Mouse (Mus musculus) layer of hippocampus, adult 2 months (tissue): ENCODE measurements around the gene Osbpl3. TPM values are rescaled to one million over a fixed set of nuclear protein-coding genes. Genes with fewer than 3 reads are reported as not detected.

Experiments used
- DNase-seq, 2 experiments: peaks; one replicate each; pipeline ENCODE4 v3.0.0; 2022; ENCODE audit warnings: low spot score in 2 of 2
- H3K27ac ChIP-seq: fragments of 200-600 bp; 2 replicates; pipeline ENCODE4 v1.8.1; 2022
- H3K4me3 ChIP-seq: fragments of 200-600 bp; 2 replicates; pipeline ENCODE4 v1.8.1; 2022; ENCODE audit warnings: mild to moderate bottlenecking
- CTCF ChIP-seq: fragments of 200-600 bp; conservative IDR thresholded peaks from 2 replicates; pipeline ENCODE4 v1.8.1; 2022; ENCODE audit warnings: antibody characterized with exemption, mild to moderate bottlenecking, moderate library complexity
- total RNA-seq, 2 experiments: library from RNA; stranded (reverse); gene quantifications; 2 replicates each; pipeline ENCODE4 v1.2.3; 2021

Osbpl3 gene
- total RNA-seq, 2 experiments from 2014 or later, result 15.7 to 16.1 TPM

GRCm38 (mm10) chr6:50326192-50326591, 129.8 kb downstream of the Osbpl3 start:
- no peak for TF ChIP-seq CTCF

DNA sequence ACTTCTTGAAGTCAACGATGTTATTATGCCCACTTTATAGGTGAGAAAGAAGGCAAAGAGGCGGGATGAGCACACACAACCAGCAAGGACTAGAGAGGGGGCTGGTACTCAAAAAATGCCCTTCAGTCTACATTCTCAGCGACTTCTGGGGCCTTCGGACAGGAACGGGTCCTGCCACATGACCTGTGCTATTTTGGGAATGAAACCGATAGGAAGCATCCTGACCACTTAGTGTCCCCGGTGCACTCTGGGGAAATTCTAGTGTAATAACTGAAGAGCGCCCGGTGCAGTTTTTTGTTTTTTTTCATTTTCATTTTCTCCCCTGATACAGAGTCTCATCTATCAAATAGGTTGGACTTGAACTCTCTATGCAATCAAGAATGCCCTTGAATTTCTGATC, 130.5 kb downstream of the Osbpl3 start:
- no peak for TF ChIP-seq CTCF
- H3K27ac ChIP-seq, result no peak overlapping the region
- no peak overlapping the region for H3K4me3 ChIP-seq
- no peak for DNase-seq

More at GRCm38 (mm10) chr6:50326192-50326591, 129.8 kb downstream of the Osbpl3 start:
- no peak overlapping the region for H3K27ac ChIP-seq
- DNase-seq, result no peak
- H3K4me3 ChIP-seq, result no peak overlapping the region

- no peak for TF ChIP-seq CTCF
- Histone ChIP-seq H3K27ac (peak overlapping the region; percentile 90), H3K4me3 (no peak overlapping the region)
- DNase-seq, result peak; percentile 67 to 76
Observed at GRCm38 (mm10) chr6:50322631-50323030, 133.4 kb downstream of the Osbpl3 start.

- no peak for DNase-seq
- TF ChIP-seq CTCF, result no peak
- Histone ChIP-seq H3K4me3 (no peak overlapping the region), H3K27ac (peak overlapping the region; percentile 90)
Observed at GRCm38 (mm10) chr6:50321739-50322138, 134.3 kb downstream of the Osbpl3 start.

- peak in 1 of 2 experiments; percentile 27 for DNase-seq
- Histone ChIP-seq H3K27ac (peak overlapping the region; percentile 81), H3K4me3 (no peak overlapping the region)
- TF ChIP-seq CTCF, result no peak
Observed at GRCm38 (mm10) chr6:50318590-50319172, 137.3 kb downstream of the Osbpl3 start.

DNA sequence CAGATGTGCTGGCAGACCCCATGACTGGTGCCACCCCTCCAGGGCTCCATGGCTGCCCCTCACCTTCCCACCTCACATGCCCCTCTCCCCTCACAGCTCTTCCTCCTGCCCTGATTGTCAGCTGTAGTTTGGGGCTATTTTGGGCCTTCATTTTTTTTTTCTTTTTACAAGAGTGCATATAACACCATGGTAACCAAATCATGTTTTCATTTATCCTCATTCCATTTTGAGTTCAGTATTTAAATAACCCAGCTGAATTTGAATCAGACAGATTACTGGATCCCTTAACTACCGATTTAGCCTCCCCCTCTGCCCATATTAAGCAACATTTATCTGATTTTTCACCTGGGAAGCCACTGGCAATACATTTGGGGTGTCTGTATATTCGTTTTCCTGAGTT, 137.9 kb downstream of the Osbpl3 start:
- Histone ChIP-seq H3K27ac (peak overlapping the region; percentile 81), H3K4me3 (no peak overlapping the region)
- DNase-seq, result no peak

DNA sequence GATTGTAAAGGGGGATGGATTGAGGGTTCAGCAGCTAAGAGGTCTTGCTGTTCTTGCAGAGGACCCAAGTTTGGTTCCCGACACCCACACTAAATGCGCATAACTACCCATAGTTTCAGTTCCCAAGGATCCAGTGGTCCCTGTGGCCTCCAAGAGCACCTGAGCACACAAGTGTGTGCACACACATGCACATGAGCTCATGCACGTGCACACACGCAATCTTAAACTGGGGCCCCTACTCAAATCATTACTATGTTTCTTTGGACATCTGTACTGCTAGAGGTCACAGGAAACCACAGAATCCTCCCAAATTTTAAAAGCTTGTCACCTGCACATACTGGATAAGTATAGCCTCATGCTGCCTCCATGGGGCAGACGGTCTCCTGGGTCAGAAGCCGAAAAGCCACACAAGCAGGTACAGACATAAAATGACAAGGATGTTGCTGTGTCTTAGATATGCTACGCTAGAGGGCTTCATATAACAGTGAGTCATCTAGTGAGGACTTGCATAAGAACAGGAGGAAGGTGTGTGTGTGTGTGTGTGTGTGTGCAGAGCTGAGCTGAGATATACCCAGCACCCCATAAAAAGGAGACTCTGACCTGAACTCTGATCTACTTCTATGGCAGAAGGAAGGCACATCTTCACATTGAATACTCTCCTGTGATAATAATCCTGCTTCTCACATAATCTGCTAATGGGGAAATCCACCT, 139.1 kb downstream of the Osbpl3 start:
- DNase-seq, result no peak
- Histone ChIP-seq H3K4me3 (no peak overlapping the region), H3K27ac (no peak overlapping the region)
- no peak for TF ChIP-seq CTCF

More for the DNA sequence above, 137.9 kb downstream of the Osbpl3 start:
- TF ChIP-seq CTCF, result no peak

DNA sequence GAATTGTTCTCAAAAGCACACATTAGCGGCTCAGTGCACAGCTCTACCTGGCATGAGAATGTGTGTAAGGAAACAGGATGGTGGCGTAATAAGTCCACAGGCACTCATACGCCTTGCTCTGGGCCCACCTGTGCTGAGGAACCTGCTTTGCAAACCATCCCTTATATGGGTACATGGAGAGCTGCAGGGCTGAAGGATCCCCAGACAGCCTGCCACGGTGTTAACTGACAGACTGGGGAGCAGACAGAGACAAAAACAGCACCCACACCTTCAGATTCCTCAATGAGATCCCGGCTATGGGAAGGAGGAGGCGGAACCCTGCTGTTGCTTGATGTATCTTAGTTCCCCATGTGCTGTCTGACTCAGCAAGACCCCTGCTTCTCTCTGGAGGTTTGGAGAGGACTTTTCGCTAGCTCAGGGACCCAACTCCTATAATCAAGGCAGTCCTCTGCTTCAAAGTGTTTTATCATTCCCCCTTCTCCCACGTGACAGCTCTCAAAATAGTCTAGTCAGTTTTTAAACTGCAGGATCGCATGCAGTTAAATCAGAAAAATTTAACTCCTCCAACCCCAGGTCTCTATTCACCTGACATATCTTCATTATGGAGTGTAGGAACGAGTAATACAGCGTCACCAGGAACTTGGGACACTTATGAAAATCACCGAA, 141.5 kb downstream of the Osbpl3 start:
- no peak overlapping the region; the same call in 1 of the 2 replicates for H3K4me3 ChIP-seq
- DNase-seq, result peak; percentile 58 to 63
- peak overlapping the region; percentile 24; the same call in 1 of the 2 replicates for H3K27ac ChIP-seq
- TF ChIP-seq CTCF, result no peak

DNA sequence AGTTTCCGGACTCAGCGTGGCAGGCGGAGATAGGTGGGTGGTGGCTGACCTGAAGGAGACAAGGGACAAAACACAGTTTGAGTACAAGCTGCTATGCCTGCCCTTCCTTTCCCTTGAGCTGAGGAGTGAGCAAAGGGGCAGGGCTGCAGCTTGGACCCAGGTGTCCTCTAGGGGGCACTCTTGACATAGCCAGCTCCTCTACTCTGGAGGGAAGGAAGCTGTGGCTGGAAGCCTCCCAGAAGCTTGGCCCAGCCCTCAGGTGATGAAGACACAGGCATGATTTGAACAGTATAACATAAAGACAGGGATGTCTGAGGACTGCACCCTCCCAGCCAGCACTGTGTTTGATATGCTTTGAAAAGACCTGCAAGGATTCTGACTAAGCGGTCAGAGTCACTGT, 143.4 kb downstream of the Osbpl3 start:
- no peak overlapping the region for H3K27ac ChIP-seq
- no peak overlapping the region for H3K4me3 ChIP-seq
- DNase-seq, result peak; percentile 69 to 81
- TF ChIP-seq CTCF, result peak; percentile 95

- TF ChIP-seq CTCF, result peak; percentile 84
- H3K4me3 ChIP-seq, result no peak overlapping the region
- DNase-seq, result peak; percentile 61
- H3K27ac ChIP-seq, result no peak overlapping the region
Observed at GRCm38 (mm10) chr6:50309019-50309418, 147.0 kb downstream of the Osbpl3 start.

DNA sequence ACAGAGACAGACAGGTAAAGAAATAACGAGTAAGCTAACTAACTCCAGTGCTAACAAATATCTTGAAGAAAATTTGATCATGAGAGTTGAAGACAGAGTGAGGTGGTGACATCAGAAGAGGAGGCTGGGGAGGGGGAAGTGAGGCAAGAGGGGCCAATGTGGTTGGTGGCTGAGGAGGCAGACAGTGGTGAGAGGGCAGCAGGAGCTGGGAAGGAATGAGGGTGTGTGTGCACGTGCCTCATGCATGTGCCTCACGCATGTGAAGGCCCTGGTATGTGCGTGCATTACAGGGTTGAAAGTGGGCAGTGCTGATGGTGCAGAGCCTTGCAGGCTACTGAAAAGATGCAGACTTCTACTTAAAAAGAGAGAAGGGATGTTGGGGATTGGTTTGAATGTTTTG, 149.4 kb downstream of the Osbpl3 start:
- no peak for TF ChIP-seq CTCF
- Histone ChIP-seq H3K4me3 (no peak overlapping the region), H3K27ac (no peak overlapping the region)
- no peak for DNase-seq

DNA sequence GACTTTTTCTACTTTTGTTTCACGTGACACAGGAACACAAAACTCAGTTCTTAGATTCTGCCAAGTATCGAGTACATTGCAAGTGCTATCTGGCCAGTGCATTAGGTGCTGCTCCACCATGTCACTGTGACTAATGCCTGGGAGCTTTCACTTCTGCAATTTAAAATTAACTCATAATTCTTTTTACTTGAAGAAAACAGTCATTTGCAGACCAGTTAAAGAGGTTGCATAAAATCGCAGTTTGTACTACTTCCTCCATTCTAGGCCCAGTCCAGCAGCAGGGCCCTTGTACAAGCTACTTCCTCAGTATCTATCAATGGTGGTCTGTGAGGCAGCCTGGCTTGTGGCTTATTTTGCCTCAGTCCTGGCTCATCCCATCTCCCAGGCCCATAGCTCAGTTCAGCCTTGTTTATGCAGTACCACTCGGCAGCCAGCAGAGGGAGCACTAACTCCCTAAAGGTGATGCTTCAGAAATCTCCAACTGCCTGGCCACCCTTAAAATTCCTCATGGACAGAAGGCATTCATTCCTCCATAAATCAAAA, 151.0 kb downstream of the Osbpl3 start:
- Histone ChIP-seq H3K27ac (0 out of 2 replicates have a peak overlapping the region, but pooled peaks have one; percentile 14), H3K4me3 (no peak overlapping the region)
- peak; percentile 77 to 82 for DNase-seq
- peak; percentile 98 for TF ChIP-seq CTCF

DNA sequence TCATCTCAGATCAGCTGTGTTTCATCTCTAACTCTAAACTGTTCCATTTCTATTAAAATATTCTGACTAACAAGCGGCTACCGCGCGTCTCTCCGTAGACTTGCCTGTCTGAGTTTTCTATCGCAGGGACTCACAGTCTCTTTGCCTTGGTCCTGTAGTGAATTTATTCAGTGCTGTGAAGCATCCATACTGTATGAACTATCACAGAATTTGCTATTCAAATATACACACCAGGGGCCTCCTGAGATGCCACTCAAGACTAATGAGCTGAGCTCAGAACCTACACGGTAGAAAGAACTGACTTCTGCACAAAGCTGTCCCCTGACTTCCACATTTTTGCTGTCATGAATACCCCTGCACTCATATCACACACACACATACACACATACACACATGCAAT, 154.9 kb downstream of the Osbpl3 start:
- TF ChIP-seq CTCF, result no peak
- Histone ChIP-seq H3K4me3 (no peak overlapping the region), H3K27ac (no peak overlapping the region)
- DNase-seq, result no peak
